Mouse (Mus musculus): ENCODE data around the gene Ifna6.
"Not testable (repeated sequence)": the region's sequence is repeated elsewhere in the genome, so short reads cannot be mapped to it uniquely, and the experiment has no call there.

Ifna6 gene

GRCm38 (mm10) chr4:88827116-88827515 is at the start of gene Ifna6:
Gene Ifna6, plus strand, starts transcription at chr4:88827416.
- DNase-seq = not testable (repeated sequence)

DNA sequence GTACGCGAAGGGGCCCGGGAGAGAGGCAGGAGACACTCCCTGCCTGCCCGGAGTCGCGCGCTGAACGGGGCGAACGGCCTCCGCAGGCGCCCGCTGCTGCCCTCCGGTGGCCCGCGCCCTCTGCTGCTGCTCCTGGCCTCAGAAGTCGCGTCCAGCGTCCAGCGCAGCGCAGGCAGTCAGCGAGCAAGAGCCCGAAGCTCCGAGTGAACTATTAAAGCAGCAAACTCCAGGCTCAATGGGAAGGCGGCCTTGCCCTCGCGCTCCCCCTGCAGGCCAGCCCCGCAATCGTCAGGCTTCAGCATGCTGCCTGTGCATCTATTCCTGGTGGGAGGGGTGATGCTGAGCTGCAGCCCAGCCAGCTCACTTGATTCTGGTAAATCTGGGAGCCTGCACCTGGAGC is 47.7 kb upstream of the Ifna6 start, which contains the start of gene Gm13272:
Gene Gm13272, plus strand, starts transcription at position 301 of the 400 bp plus-strand sequence.
- not testable (repeated sequence) for DNase-seq

- not testable (repeated sequence) for DNase-seq
Measured at GRCm38 (mm10) chr4:88780320-88780719, 46.9 kb upstream of the Ifna6 start.

- not testable (repeated sequence) for DNase-seq
Measured at GRCm38 (mm10) chr4:88781831-88782230, 45.4 kb upstream of the Ifna6 start, which contains the start of gene Ifnz. Gene Ifnz, plus strand, starts transcription at chr4:88782131.

GRCm38 (mm10) chr4:88782335-88782734 is 44.9 kb upstream of the Ifna6 start:
- DNase-seq = not testable (repeated sequence)

GRCm38 (mm10) chr4:88785409-88785808 is 41.8 kb upstream of the Ifna6 start, which contains the start of gene Gm13276:
Gene Gm13276, plus strand, starts transcription at chr4:88785709.
- DNase-seq = not testable (repeated sequence)

GRCm38 (mm10) chr4:88788402-88788801 is 38.8 kb upstream of the Ifna6 start, which contains the start of gene Gm13277:
Gene Gm13277, plus strand, starts transcription at chr4:88788632.
- DNase-seq = peak; percentile 67

- DNase-seq = not testable (repeated sequence)
Measured at GRCm38 (mm10) chr4:88791250-88791649, 36.0 kb upstream of the Ifna6 start, which contains the start of gene Gm13278. Gene Gm13278, plus strand, starts transcription at chr4:88791550.

DNA sequence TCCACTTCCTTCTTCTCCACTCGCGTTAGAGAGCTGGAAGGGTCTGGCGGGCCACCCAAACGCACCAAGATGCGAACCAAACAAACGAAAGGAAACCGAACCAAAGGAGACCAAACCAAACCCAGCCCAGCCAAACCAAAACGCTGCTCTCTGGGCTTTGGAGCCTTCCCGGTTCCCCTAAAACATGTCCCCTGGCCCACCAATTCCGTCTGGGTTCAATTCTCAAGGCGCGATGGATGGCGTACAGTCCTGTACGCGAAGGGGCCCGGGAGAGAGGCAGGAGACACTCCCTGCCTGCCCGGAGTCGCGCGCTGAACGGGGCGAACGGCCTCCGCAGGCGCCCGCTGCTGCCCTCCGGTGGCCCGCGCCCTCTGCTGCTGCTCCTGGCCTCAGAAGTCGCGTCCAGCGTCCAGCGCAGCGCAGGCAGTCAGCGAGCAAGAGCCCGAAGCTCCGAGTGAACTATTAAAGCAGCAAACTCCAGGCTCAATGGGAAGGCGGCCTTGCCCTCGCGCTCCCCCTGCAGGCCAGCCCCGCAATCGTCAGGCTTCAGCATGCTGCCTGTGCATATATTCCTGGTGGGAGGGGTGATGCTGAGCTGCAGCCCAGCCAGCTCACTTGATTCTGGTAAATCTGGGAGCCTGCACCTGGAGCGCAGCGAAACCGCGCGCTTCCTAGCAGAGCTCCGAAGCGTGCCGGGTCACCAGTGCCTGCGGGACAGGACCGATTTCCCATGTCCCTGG is 33.1 kb upstream of the Ifna6 start, which contains the start of gene Gm13275:
Gene Gm13275, plus strand, starts transcription at position 552 of the 740 bp plus-strand sequence.
- DNase-seq = peak; percentile 42

DNA sequence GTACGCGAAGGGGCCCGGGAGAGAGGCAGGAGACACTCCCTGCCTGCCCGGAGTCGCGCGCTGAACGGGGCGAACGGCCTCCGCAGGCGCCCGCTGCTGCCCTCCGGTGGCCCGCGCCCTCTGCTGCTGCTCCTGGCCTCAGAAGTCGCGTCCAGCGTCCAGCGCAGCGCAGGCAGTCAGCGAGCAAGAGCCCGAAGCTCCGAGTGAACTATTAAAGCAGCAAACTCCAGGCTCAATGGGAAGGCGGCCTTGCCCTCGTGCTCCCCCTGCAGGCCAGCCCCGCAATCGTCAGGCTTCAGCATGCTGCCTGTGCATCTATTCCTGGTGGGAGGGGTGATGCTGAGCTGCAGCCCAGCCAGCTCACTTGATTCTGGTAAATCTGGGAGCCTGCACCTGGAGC is 30.1 kb upstream of the Ifna6 start, which contains the start of gene Gm13279:
Gene Gm13279, plus strand, starts transcription at position 301 of the 400 bp plus-strand sequence.
- DNase-seq = not testable (repeated sequence)

- not testable (repeated sequence) for DNase-seq
Measured at GRCm38 (mm10) chr4:88799365-88799764, 27.9 kb upstream of the Ifna6 start, which contains the start of gene Gm13285. Gene Gm13285, plus strand, starts transcription at chr4:88799665.

GRCm38 (mm10) chr4:88802954-88803353 is 24.3 kb upstream of the Ifna6 start, which contains the start of gene Gm13287:
Gene Gm13287, plus strand, starts transcription at chr4:88803254.
- not testable (repeated sequence) for DNase-seq

- DNase-seq = not testable (repeated sequence)
Measured at GRCm38 (mm10) chr4:88805231-88805630, 22.0 kb upstream of the Ifna6 start, which contains the start of gene Gm13288. Gene Gm13288, plus strand, starts transcription at chr4:88805531.

- peak; percentile 34 for DNase-seq
Measured at GRCm38 (mm10) chr4:88805761-88806160, 21.5 kb upstream of the Ifna6 start.

DNA sequence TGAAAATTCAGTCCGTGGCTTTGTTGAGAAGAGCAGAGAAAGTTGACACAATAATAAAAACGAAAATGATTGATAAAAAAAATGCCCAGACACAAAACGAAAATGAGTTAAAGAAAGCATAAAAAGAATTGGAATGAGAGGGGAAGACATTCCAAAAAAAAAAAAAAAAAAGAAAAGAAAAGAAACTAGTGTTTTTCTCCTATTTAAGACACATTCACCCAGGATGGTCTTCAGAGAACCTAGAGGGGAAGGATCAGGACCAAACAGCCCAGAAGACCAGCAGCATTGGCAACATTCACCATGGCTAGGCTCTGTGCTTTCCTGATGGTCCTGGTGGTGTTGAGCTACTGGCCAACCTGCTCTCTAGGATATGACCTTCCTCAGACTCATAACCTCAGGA is 11.3 kb upstream of the Ifna6 start, which contains the start of gene Ifna7:
Gene Ifna7, plus strand, starts transcription at position 301 of the 400 bp plus-strand sequence.
- no peak for DNase-seq

DNA sequence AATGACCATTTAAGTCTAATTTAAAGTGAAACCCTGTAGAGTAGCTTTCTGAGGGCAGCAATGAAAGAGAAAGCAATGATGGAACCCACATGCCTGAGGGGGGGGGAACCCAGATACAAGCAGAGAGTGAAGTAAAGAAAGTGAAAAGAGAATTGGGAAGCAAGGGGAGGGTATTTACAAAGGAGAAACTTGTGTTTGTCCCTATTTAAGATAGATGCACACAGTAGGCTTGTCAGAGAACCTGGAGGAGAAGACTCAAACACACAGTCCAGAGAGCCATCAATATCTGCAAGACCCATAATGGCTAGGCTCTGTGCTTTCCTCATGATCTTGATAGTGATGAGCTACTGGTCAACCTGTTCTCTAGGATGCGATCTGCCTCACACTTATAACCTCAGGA is 7.6 kb upstream of the Ifna6 start, which contains the start of gene Ifna11:
Gene Ifna11, plus strand, starts transcription at position 301 of the 400 bp plus-strand sequence.
- DNase-seq = no peak

DNA sequence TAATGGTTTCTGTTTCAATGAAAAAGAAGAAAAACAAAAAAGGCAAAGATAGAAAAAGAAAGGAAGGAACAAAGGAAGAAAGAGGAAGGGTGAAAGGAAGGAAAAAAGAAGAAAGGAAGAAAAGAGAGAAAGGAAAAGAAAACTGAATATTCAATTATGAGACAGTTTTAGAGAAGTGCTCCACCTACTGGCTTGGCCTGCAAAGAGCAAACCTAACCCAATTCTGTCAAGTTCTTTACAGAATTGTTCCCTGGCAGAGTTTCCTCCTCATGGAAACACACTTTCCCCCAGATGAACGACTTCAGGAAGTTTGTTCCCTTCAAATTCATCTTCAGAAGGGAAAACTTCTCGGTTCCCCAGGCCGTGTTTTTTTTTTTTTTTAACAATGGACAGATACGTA is 4.2 kb upstream of the Ifna6 start:
- DNase-seq = no peak

DNA sequence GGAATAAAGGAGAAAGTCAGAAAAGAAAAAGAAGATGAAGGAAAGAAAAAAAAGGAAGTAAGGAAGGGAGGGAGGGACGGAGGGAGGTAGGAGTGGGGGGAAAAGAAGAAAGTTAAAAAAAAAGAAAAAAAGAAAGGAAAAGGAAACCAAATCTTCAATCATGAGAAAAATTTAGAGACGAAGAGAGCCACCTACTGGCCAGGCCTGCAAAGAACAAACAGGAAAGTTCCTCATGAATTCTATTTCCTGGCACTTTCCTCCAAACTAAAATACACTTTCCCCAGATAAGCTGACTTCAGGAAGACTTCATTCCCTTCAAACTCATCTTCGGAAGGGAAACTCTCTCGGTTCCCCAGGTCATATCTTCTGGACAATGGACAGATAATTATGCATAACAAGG is 3.3 kb downstream of the Ifna6 start:
- DNase-seq = peak; percentile 22

- DNase-seq = not testable (repeated sequence)
Measured at GRCm38 (mm10) chr4:88835225-88835624, 8.0 kb downstream of the Ifna6 start, which contains the start of gene Ifna5. Gene Ifna5, plus strand, starts transcription at chr4:88835525.

DNA sequence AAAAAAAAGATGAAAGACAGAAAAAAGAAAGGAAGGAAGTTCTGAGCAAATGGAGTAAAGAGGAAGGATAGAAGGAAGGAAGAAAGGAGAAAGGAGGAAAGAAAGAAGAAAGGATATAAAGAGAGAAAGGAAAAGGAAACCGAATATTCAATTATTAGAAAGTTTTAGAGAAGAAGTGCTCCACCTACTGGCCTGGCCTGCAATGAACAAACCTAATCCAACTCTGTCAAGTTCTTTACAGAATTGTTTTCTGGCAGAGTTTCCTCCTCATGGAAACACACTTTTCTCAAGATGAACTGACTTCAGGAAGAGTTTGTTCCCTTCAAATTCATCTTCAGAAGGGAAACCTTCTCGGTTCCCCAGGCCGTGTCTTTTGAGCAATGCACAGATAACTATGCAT is 11.6 kb downstream of the Ifna6 start:
- DNase-seq = peak; percentile 4

GRCm38 (mm10) chr4:88840058-88840457 is 12.8 kb downstream of the Ifna6 start:
- no peak for DNase-seq

GRCm38 (mm10) chr4:88841438-88841911 is 14.3 kb downstream of the Ifna6 start, which contains the start of gene Ifna4:
Gene Ifna4, plus strand, starts transcription at chr4:88841861.
- no peak for DNase-seq

DNA sequence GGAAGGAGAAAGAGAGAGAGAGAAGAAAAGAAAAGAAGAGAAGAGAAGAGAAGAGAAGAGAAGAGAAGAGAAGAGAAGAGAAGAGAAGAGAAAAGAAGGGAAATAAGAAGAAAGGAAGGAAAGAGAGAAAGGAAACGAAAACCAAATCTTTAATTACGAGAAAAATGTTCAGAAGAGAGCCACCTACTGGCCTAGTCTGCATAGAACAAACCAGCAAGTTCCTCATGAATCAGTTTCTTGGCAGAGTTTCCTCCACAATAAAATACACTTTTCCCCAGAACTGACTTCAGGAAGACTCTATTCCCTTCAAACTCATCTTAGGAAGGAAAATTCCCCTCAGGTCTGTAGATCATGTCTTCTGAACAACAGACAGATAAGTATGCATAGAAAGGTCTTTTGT is 18.1 kb downstream of the Ifna6 start:
- no peak for DNase-seq
